Mouse (Mus musculus) kidney, adult 2 months (tissue): ENCODE measurements at regions not wholly inside any gene's neighbourhood (a gene's known extent, or its start where the extent isn't known, plus 50 kb on each side); places are given as distances from the start of the nearest gene placed in this dataset.

Source experiments
- CTCF ChIP-seq: fragments of 200-500 bp; conservative IDR thresholded peaks from 2 replicates; pipeline ENCODE4 v1.5.1; 2011; ENCODE audit warnings: low read depth, mild to moderate bottlenecking, control low read depth, low read length, moderate library complexity, mixed read lengths; ENCODE audit not compliant: insufficient read depth, insufficient read length
- POLR2A ChIP-seq: fragments of 200-500 bp; IDR thresholded peaks from one replicate; pipeline ENCODE4 v1.6.1; 2011; ENCODE audit warnings: low read depth, low read length, control low read depth

- TF ChIP-seq POLR2A (no peak), CTCF (no peak)
Observed at GRCm38 (mm10) chr7:49689546-49689945, 52.9 kb upstream of the Dbx1 start.
